Mouse (Mus musculus): ENCODE measurements around the gene Nkx1-2.

Gene Nkx1-2

DNA sequence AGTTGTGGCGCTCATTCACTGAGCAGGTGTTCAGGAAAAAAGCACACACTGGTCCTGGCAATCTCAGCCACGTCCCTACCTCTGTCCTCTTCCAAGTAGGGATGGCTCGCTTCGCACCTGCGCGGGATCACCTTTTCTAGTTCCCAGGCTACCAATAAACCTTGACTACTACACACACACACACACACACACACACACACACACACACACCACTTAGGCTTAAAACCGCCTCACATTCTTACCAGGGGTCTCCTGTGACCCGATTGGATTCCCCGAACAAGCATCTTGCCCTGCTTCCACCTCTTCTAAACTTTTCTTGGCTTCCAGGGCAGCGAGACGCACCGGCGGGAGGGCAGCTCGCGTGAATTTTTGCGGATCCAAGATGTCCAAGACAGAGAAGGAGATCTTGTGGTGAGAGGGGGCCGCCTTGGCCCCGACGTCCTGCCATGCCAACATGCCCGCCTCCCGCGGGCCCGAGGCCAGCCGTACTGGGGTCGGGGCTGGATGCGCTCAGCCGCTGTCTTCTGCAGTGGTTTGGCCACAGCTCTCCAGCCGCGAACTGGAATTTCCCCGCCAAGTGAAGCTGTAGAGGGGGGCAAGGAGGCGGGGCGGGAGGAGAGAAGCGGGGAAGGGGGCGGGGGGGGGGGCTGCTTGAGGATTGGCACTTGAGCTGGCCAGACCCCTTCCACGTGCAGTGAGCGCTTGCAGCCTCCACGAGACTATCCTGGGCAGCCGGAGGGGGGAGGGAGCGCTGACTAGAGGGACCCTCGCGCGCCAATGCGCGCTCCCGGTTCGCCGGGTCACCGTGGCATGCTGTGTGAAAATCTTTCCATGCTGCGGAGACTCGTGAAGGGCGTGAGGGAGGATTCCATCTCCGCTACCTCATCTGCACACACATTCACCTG, at the start of gene Nkx1-2:
Gene Nkx1-2 (minus strand): TSS at position 567 of the 905 bp plus-strand sequence.
- DNase-seq = no peak

- no peak for DNase-seq
Observed at GRCm38 (mm10) chr7:132646514-132646913, 47.1 kb upstream of the Nkx1-2 start.

GRCm38 (mm10) chr7:132644605-132645279, 45.3 kb upstream of the Nkx1-2 start:
- DNase-seq = no peak

GRCm38 (mm10) chr7:132641606-132642005, 42.2 kb upstream of the Nkx1-2 start:
- no peak for DNase-seq

GRCm38 (mm10) chr7:132640946-132641345, 41.5 kb upstream of the Nkx1-2 start:
- DNase-seq = no peak

DNA sequence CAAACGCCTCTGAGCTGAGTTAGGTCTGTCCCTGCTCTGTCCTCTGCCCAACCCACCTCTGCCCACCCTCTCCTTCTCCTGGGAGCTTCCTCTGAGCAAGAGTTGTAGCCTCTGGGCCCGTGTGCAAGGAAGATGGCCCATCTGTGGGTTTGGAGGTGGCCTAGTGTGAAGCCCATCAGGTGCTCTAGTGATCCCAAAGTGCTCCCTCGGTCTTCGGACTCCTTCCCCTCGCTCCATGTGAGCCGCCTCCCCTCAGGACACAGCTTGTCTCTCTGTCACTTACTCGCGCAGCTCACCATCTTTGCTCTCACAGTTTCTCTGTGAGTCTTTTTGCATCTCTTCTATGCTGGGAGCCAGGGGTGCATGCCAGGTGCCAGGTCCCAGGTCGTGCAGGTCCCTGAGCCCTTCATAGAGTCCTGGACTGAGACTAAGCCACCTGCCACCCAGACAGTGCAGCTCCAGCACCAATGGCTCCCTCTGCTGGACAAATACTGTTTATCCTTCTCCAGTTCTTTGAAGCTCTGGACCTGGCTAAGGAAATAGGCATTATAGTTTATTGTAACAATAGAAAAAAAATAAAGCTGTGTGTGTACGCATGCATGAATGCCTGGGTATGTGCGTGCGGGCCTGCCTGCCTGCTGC, 39.1 kb upstream of the Nkx1-2 start:
- no peak for DNase-seq

GRCm38 (mm10) chr7:132637292-132637691, 37.9 kb upstream of the Nkx1-2 start:
- DNase-seq = no peak

GRCm38 (mm10) chr7:132631313-132631712, 31.9 kb upstream of the Nkx1-2 start:
- DNase-seq = no peak

- no peak for DNase-seq
Observed at GRCm38 (mm10) chr7:132627448-132627847, 28.0 kb upstream of the Nkx1-2 start.

DNA sequence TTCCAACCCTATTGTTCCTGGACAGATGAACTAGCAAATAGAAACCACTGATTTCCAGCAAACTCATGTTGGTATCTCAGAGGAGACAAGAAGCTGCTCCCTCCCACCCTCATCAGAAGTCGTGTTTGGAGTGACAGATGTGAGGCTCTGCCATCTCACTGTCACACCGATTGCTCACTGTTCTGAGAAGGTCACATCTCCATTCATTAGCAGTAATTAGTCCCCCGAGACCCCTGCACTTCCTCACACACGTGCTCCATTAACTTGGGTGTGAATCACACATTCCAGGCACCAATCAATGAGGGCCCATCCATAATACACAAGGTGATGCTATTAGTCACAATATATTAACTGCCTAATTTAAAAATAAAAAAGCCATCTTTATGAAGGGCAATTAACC, 26.7 kb upstream of the Nkx1-2 start:
- no peak for DNase-seq

DNA sequence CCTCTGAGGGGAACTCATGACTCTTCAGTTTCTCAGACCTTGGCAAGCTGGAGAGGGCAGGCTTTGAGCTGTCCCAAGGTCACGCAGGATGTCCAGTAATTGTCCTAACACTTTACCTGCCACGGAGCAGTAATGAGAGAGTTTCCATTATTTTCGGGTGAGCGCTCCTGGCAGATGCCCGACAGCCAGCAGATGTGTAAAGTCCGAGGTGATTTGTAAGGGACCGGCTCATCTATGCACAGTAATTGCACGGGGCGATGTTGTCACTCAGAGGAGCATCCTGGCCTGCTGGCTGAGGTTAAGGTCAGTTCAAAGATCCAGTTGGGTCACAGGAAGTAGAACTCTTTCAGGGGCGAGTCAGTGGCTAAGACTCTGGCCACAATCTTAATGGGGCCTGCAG, 24.7 kb upstream of the Nkx1-2 start:
- no peak for DNase-seq

DNA sequence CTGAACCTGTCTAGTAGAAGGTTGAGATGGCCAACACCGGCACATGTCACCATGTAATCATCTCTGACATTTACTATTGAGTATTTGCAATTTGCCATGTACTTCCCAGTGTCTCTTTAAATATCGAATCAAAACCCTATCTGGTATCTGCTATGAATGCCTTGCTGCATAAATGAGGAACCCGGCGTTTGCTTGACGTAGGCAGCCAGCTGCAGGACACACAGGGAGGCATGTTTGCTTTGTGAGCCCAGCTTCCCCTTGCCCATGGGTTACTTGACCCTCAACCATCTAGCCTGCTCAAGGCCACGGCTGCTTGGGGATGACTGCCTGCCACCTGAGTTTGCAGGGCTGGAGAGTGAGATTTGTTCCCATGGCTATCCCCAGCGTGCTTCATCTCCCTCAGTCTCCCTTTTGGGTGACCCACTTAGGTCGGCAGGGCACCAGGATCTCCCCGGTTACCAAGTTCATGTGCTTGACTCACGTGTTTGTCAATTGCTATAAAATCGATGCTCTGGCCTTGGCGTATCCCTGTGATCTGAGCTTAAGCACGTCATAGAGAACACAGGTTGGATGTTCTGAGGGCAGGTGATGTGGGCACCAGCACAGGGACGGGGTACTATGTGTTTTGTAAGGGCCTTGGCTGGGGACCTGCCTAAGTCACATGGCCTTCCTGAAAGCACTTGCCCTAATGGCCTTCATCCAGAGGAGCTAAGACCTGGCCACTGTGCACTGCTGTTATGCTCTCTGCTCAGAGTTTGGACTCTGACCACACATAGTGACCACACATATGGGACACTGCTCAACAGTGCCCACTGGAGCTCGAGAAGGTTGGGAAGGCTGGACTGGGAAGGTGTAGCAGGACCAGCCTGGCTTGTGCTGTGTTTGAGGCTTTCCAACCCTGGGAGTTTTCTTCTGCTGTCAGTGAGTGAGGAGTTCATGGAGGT, 20.8 kb upstream of the Nkx1-2 start:
- no peak for DNase-seq

DNA sequence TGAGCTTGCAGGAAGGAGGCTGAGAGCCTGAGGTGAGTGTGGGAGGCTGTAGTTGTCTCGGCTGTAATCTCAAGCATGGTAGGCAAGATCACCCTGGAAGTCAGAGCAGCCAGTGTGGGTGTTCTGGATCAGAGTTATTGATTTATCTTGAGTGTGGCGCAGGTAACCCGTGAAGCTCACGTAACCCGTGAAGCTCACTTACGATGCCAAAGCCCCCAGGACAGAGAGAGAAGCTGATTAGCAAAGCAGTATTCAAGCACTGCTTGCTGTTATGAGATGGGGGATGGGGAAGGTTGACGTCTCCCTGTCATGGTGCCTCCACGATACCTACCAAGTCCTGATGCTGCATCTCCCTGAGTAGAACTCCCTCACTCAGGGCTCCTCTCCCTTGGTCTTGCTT, 20.1 kb upstream of the Nkx1-2 start:
- DNase-seq = no peak

GRCm38 (mm10) chr7:132617021-132617564, 17.7 kb upstream of the Nkx1-2 start:
- DNase-seq = no peak

DNA sequence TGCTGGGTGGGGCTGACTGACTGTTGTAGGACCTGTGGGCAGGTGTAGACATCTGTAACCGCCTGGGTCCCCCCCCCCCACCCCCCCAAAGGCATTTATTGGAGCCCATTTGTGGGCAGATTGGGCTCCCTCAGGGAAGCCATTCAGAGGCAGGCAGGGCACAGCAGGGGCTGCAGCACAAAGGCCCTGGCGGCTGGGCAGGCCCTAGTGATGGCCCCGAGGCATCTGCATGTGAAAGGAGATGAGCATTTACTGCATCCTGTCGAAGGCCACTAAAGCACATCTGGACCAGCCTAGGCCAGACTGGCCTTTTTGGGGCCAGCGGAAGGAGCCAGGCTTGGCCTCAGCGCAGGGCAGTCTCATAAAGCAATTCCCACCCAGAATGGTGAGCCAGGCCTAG, 17.0 kb upstream of the Nkx1-2 start:
- DNase-seq = no peak

DNA sequence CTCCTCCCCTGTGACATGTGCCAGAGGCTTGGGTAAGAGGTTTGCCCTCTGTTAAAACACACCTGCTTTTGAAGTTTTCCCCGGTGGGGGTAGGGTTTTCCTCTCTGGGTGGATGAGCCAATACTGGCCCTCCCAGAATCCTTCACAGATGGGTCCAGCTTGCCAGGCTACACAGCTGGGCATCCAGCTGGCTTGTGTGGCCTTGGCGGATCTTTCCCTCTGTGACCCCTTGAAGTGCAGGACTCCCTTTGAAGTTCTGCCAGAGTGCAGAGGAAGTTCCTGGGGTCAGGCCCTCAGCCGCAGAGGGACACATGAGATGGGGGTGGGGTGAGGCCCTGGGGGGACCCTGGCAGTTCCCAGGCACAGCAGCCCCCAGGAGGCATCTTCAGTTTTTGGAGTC, 15.9 kb upstream of the Nkx1-2 start:
- no peak for DNase-seq

GRCm38 (mm10) chr7:132611530-132611929, 12.1 kb upstream of the Nkx1-2 start:
- no peak for DNase-seq

DNA sequence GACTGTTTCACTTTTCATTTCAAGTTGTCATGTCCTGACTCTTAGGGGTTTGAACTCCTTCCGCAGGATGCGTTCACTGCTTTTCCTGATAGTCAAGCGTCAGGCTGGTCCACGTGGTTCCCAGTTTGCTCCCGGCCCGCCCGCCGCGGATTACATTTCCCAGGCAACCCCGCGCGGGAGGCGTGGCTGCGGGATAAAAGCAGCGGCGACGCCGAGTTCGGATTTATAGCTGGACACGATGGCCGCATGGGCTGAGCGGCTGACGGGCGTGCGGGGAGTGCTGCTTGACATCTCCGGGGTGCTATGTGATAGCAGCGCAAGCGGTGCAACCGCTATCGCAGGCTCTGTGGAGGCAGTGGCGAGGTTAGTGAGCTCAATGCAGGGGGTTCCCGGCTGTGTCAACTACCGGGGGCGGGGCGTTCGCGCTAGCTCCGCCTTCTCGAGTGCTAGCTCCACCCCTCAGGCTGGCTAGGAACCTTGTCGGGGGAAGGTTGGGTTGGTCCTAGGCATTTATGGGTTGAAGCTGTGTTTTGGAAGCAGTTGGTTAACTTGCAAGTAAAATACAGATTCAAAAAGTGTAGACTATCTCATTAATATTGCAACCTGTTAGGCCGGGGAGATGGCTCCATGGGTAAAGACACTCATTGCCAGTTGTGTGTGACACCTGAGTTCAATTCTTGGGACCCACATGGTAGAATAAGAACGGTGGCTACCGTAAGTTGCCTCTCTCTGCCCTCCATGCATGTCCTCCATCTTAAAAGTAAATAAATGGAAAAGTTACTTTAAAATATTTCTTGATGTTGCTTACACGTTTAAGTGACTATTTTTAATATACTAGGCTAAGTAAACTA, 11.3 kb upstream of the Nkx1-2 start, which contains the start of gene Lhpp:
Gene Lhpp (plus strand): TSS at position 171 of the 851 bp plus-strand sequence.
- peak; percentile 69 to 70 for DNase-seq

DNA sequence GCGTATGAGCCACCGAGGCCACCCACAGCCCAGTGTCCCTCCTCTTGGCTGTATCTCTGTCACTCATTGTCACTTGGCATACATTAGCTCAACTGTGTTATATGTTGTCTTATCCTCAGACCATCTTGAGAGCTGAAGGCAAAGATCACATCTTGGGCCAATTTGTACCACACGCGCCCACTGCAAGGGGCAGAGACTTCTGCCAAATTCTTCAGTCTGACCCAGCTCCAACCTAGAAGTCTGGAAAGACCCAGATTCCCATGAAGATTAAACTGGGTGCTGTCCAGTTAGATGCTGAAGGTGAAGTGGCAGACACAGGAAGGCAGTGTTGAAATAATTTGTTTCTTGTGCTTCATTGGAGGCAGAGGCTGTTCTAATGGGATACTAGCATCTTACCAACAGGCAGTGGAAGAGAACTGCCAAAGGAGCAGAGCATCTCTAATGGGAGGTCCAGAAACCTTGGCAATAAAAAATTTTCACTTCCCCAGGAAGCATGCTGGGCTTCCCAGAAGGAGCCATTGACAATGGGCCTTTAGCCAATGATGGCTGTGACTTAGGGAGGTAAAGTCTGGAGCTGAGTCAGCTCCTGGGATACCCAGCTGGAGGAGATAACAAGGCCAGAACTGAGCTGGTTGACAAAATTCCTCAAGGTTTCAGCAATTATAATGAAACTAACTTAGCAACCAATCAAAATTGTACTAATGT, 9.0 kb upstream of the Nkx1-2 start:
- no peak for DNase-seq

- DNase-seq = no peak
Observed at GRCm38 (mm10) chr7:132605689-132606088, 6.3 kb upstream of the Nkx1-2 start.

Measured in thymus, postnatal 36 days (tissue).